Mouse (Mus musculus): ENCODE data around the gene Rnf114.

GRCm38 (mm10) chr2:167543121-167544003 lies 50.9 kb downstream of the Rnf114 start:
- no peak for TF ChIP-seq POLR2A (IDR thresholded peaks at IDR 0.05; ENCODE audit: extremely low read depth, insufficient read depth, low read length)
- no peak for TF ChIP-seq CTCF (IDR thresholded peaks at IDR 0.05; ENCODE audit: extremely low read depth, insufficient read depth, low read length)

Data from cortical plate, adult 2 months (tissue).